Mouse (Mus musculus) lung, adult 10 weeks (tissue): ENCODE data around the gene Olfr1204. TPM values are rescaled to one million over a fixed set of nuclear protein-coding genes. Genes with fewer than 3 reads are reported as not detected.

Experiments used
- polyA plus RNA-seq: library from polyadenylated mRNA; stranded (reverse); fragments of 350-450 nt; fragmentation: Illumina TruSeq; extraction: RNeasy Lipid Tissue Mini Kit (QIAGEN cat#74804); gene quantifications from one replicate; pipeline ENCODE4 v1.2.3, GENCODE M21; 2014; ENCODE audit warnings: low read depth, low replicate concordance; ENCODE audit not compliant: insufficient read depth

Olfr1204 gene
- polyA plus RNA-seq, result not detected

GRCm38 (mm10) chr2:88848992-88849391, at the start of gene Olfr1204:
Gene Olfr1204 (plus strand): TSS chr2:88849292.

GRCm38 (mm10) chr2:88814196-88814595, 34.9 kb upstream of the Olfr1204 start, which contains the start of gene Olfr1202:
Gene Olfr1202 (plus strand): TSS chr2:88814496.

GRCm38 (mm10) chr2:88829437-88829836, 19.7 kb upstream of the Olfr1204 start, which contains the start of gene Olfr1205:
Gene Olfr1205 (plus strand): TSS chr2:88829737.

GRCm38 (mm10) chr2:88862931-88863330, 13.8 kb downstream of the Olfr1204 start, which contains the start of gene Olfr1206:
Gene Olfr1206 (plus strand): TSS chr2:88863231.

GRCm38 (mm10) chr2:88902211-88902610, 53.1 kb downstream of the Olfr1204 start, which contains the start of gene Olfr1208:
Gene Olfr1208 (minus strand): TSS chr2:88902311.

Other genes starting within 250 kb of the Olfr1204 start
- gene Olfr1191-ps1, start 208.8 kb upstream of the Olfr1204 start, polyA plus RNA-seq, result not detected
- not detected for gene Olfr1192-ps1, start 200.8 kb upstream of the Olfr1204 start, polyA plus RNA-seq
- not detected for gene Olfr1193, start 173.7 kb upstream of the Olfr1204 start, polyA plus RNA-seq
- not detected for gene Olfr1195, start 160.1 kb upstream of the Olfr1204 start, polyA plus RNA-seq
- not detected for gene Olfr1196, start 144.7 kb upstream of the Olfr1204 start, polyA plus RNA-seq
- gene Olfr1197, start 116.9 kb upstream of the Olfr1204 start, polyA plus RNA-seq, result not detected
- gene Olfr1198, start 97.9 kb upstream of the Olfr1204 start, polyA plus RNA-seq, result not detected
- not detected for gene Olfr1199, start 88.8 kb upstream of the Olfr1204 start, polyA plus RNA-seq
- gene Olfr1200, start 78.8 kb upstream of the Olfr1204 start, polyA plus RNA-seq, result not detected
- gene Olfr1201, start 56.3 kb upstream of the Olfr1204 start, polyA plus RNA-seq, result not detected
- not detected for gene Olfr1202, start 34.8 kb upstream of the Olfr1204 start, polyA plus RNA-seq
- not detected for gene Olfr1205, start 19.6 kb upstream of the Olfr1204 start, polyA plus RNA-seq
- not detected for gene Olfr1206, start 13.9 kb downstream of the Olfr1204 start, polyA plus RNA-seq
- gene Olfr1208, start 53.0 kb downstream of the Olfr1204 start, polyA plus RNA-seq, result not detected
- gene Olfr1209, start 65.9 kb downstream of the Olfr1204 start, polyA plus RNA-seq, result not detected
- gene Olfr1211, start 88.8 kb downstream of the Olfr1204 start, polyA plus RNA-seq, result not detected
- gene Olfr1212, start 104.7 kb downstream of the Olfr1204 start, polyA plus RNA-seq, result not detected
- not detected for gene Gm13762, start 131.0 kb downstream of the Olfr1204 start, polyA plus RNA-seq
- not detected for gene Olfr1214, start 143.4 kb downstream of the Olfr1204 start, polyA plus RNA-seq
- gene Olfr1215, start 157.7 kb downstream of the Olfr1204 start, polyA plus RNA-seq, result not detected
- gene Olfr1216, start 169.0 kb downstream of the Olfr1204 start, polyA plus RNA-seq, result not detected
- not detected for gene Olfr1217, start 182.8 kb downstream of the Olfr1204 start, polyA plus RNA-seq
- not detected for gene Olfr1218, start 211.9 kb downstream of the Olfr1204 start, polyA plus RNA-seq
- gene Olfr1219, start 234.2 kb downstream of the Olfr1204 start, polyA plus RNA-seq, result not detected